In genomic region chr4:31012006-31012405, GRCm38 (mm10) we compare ENCODE assay signal across 19 mouse cellular contexts.
DNase-seq lines count a peak whose midpoint lies in the region; ATAC-seq lines count a peak whose summit lies in the region.
"Had no signal": no experiment of that assay in that cellular context is flagged by ENCODE, and none has a peak within 500 bp of the region (broad histone marks: within the 10 kb centered on the region; RNA-seq: fewer than 3 reads in every experiment).

No protein-coding gene starts in this region.

- DNase-seq in ES-CJ7 (ENCODE audit: low read depth, low spot score) (peak; percentile 57), R1 (ENCODE audit: low read depth, low spot score) (peak; percentile 54), ZHBTc4 (ENCODE audit: low read depth, low spot score) (peak; percentile 63)
- no peak for DNase-seq in adrenal gland, adult 2 months
- no peak for DNase-seq in lung, postnatal 10 days
- DNase-seq: adrenal gland, adult 8-10 months; adrenal gland, postnatal 14 days; adrenal gland, postnatal 36 days; cerebellum, adult 11 months; cerebellum, adult 18-20 months; cerebellum, adult 8-10 months; cerebellum, adult 9-11 months; cerebellum, postnatal 14 days; cerebellum, postnatal 36 days; embryo, embryonic 11 days had no signal

- no peak for ATAC-seq in granulocyte monocyte progenitor cell, adult 5-6 weeks (replicated peaks; ENCODE audit: poor library complexity, severe bottlenecking)
- ATAC-seq: forebrain, embryonic 14.5 days; forebrain, embryonic 16.5 days; Patski had no signal

Comparison
In these comparisons a context has a peak if more than half of its experiments do, and no peak if none do; other contexts are left out.
1. DNase-seq: peak in ES-CJ7 (single experiment), R1 (single experiment) and ZHBTc4 (single experiment); none in adrenal gland, adult 2 months (single experiment) and lung, postnatal 10 days (single experiment).